Mouse (Mus musculus): ENCODE results near the gene Adh4.

GRCm38 (mm10) chr3:138409585-138409984, 5.7 kb upstream of the Adh4 start:
- TF ChIP-seq TCF12 (IDR thresholded peaks at IDR 0.05; ENCODE audit: low read depth, low read length) (no peak), MXI1 (IDR thresholded peaks at IDR 0.05; ENCODE audit: low read depth, low read length) (no peak)

Measured in CH12.LX (cell line).